Mouse (Mus musculus) lung, adult 2 months (tissue): ENCODE data around the gene 4930519G04Rik. TPM values are rescaled to one million over a fixed set of nuclear protein-coding genes. Genes with fewer than 3 reads are reported as not detected.

Source experiments
- DNase-seq: peaks from one replicate; pipeline ENCODE4 v3.0.0; 2022
- H3K4me1 ChIP-seq: fragments of 200-500 bp; 2 replicates; pipeline ENCODE4 v1.6.1; 2011; ENCODE audit warnings: low read length; ENCODE audit not compliant: control insufficient read depth, insufficient read depth
- H3K4me3 ChIP-seq: fragments of 200-500 bp; replicated peaks from 2 replicates; pipeline ENCODE3; 2011; ENCODE audit warnings: low read depth, mild to moderate bottlenecking, control low read depth, low read length; ENCODE audit errors: extremely low read depth
- CTCF ChIP-seq: fragments of 200-500 bp; IDR thresholded peaks from 2 replicates; pipeline ENCODE4 v1.5.1; 2011; ENCODE audit warnings: mild to moderate bottlenecking, low read length, control low read depth; ENCODE audit not compliant: insufficient read depth
- POLR2A ChIP-seq: fragments of 200-500 bp; IDR thresholded peaks from 2 replicates; pipeline ENCODE4 v1.6.1; 2011; ENCODE audit warnings: low read depth, mild to moderate bottlenecking, control low read depth, low read length, borderline replicate concordance; ENCODE audit errors: extremely low read depth
- WGBS: fragments of 180-500 bp; shearing (Covaris S2); methylation state at CpG from one replicate; pipeline ENCODE4 v1.1.7; 2018; 5-methylcytosine and 5-hydroxymethylcytosine counted together
- polyA plus RNA-seq: library from polyadenylated mRNA; depleted of rRNA; stranded (reverse); fragments of >200 nt; gene quantifications from 2 replicates; pipeline ENCODE4 v1.2.3, GENCODE M21; 2012; rRNA removed

4930519G04Rik gene
- polyA plus RNA-seq, 1 experiment, result not detected

- Histone ChIP-seq H3K4me3 (no peak overlapping the region), H3K4me1 (no peaks in the 10 kb centered on the region)
- 79% methylated on average over 9 of the region's 9 CpGs for WGBS
- TF ChIP-seq CTCF (no peak), POLR2A (no peak)
- DNase-seq, result no peak
Measured at GRCm38 (mm10) chr5:114926753-114927152, 73.3 kb downstream of the 4930519G04Rik start.

- H3K4me3 ChIP-seq, result no peak overlapping the region
- no peak for DNase-seq
- TF ChIP-seq CTCF (no peak), POLR2A (no peak)
- H3K4me1 ChIP-seq, result no peaks in the 10 kb centered on the region
- WGBS, result 57% methylated on average over 5 of the region's 5 CpGs
Measured at GRCm38 (mm10) chr5:114931626-114932025, 78.2 kb downstream of the 4930519G04Rik start.

GRCm38 (mm10) chr5:114933206-114933605, 79.7 kb downstream of the 4930519G04Rik start:
- H3K4me1 ChIP-seq, result no peaks in the 10 kb centered on the region
- no peak for TF ChIP-seq POLR2A
- TF ChIP-seq CTCF, result no peak
- DNase-seq, result no peak
- 84% methylated on average over 8 of the region's 8 CpGs for WGBS
- H3K4me3 ChIP-seq, result no peak overlapping the region

Other genes with a start within 250 kb of the 4930519G04Rik start
- 8.8 and 10.1 TPM in 2 replicates for gene Trpv4, start 195.2 kb upstream of the 4930519G04Rik start, polyA plus RNA-seq
- gene Gltp, start 162.7 kb upstream of the 4930519G04Rik start, polyA plus RNA-seq, result 222 and 259 TPM in 2 replicates
- gene Tchp, start 145.9 kb upstream of the 4930519G04Rik start, polyA plus RNA-seq, result 12.2 and 17.3 TPM in 2 replicates
- 92.1 and 104 TPM in 2 replicates for gene Ankrd13a, start 79.0 kb upstream of the 4930519G04Rik start, polyA plus RNA-seq
- gene Git2, start 78.1 kb upstream of the 4930519G04Rik start, polyA plus RNA-seq, result 97.6 and 105 TPM in 2 replicates
- gene 1500011B03Rik, start 30.2 kb upstream of the 4930519G04Rik start, polyA plus RNA-seq, result 16.7 and 26.0 TPM in 2 replicates
- not detected in 2 replicates for gene Gm9936, start 5.0 kb downstream of the 4930519G04Rik start, polyA plus RNA-seq
- 17.0 and 21.4 TPM in 2 replicates for gene Oasl2, start 43.3 kb downstream of the 4930519G04Rik start, polyA plus RNA-seq
- 2.3 and 2.7 TPM in 2 replicates for gene Oasl1, start 69.6 kb downstream of the 4930519G04Rik start, polyA plus RNA-seq
- gene 2210016L21Rik, start 88.5 kb downstream of the 4930519G04Rik start, polyA plus RNA-seq, result 15.9 and 16.6 TPM in 2 replicates
- gene Hnf1a, start 117.4 kb downstream of the 4930519G04Rik start, polyA plus RNA-seq, result 0.08 TPM in 1 of 2 replicates, not detected in the other
- 85.1 and 107 TPM in 2 replicates for gene Sppl3, start 157.5 kb downstream of the 4930519G04Rik start, polyA plus RNA-seq
- not detected in 2 replicates for gene Gm10401, start 244.6 kb downstream of the 4930519G04Rik start, polyA plus RNA-seq